Mouse (Mus musculus) monocyte, adult 59 days (primary cell): ENCODE results near the gene Fam129a. TPM values are rescaled to one million over a fixed set of nuclear protein-coding genes. Genes with fewer than 3 reads are reported as not detected.

ENCODE experiments used
- total RNA-seq, 2 experiments: library from RNA; stranded (reverse); gene quantifications; one replicate each; pipeline ENCODE4 v1.2.4; 2023

Gene Fam129a
- total RNA-seq = 100 to 1,000 TPM; 215 to 247 TPM

GRCm38 (mm10) chr1:151570981-151571837, at the start of gene Fam129a:
Fam129a (plus strand) TSS chr1:151571186.

GRCm38 (mm10) chr1:151754881-151755659, 184.1 kb downstream of the Fam129a start, which contains the start of gene Edem3:
Edem3 (plus strand) TSS chr1:151755371.

Other genes starting within 250 kb of the Fam129a start
- 100 to 1,000 TPM; 175 to 184 TPM for gene Ivns1abp, start 226.7 kb upstream of the Fam129a start, total RNA-seq
- gene Swt1, start 142.7 kb upstream of the Fam129a start, total RNA-seq = 10 to 100 TPM; 19.9 to 21.8 TPM
- 10 to 100 TPM; 26.1 to 29.3 TPM for gene Trmt1l, start 142.6 kb upstream of the Fam129a start, total RNA-seq
- gene Rnf2, start 70.2 kb upstream of the Fam129a start, total RNA-seq = 10 to 100 TPM; 42.0 to 43.8 TPM
- gene Edem3, start 184.2 kb downstream of the Fam129a start, total RNA-seq = 10 to 100 TPM; 20.6 to 21.4 TPM